Mouse (Mus musculus): Measurements from ENCODE around the gene Myo10. TPM values are rescaled to one million over a fixed set of nuclear protein-coding genes. Genes with fewer than 3 reads are reported as not detected.

Gene Myo10
- polyA plus RNA-seq, 1 experiment from 2014 or later, result 48.4 TPM

DNA sequence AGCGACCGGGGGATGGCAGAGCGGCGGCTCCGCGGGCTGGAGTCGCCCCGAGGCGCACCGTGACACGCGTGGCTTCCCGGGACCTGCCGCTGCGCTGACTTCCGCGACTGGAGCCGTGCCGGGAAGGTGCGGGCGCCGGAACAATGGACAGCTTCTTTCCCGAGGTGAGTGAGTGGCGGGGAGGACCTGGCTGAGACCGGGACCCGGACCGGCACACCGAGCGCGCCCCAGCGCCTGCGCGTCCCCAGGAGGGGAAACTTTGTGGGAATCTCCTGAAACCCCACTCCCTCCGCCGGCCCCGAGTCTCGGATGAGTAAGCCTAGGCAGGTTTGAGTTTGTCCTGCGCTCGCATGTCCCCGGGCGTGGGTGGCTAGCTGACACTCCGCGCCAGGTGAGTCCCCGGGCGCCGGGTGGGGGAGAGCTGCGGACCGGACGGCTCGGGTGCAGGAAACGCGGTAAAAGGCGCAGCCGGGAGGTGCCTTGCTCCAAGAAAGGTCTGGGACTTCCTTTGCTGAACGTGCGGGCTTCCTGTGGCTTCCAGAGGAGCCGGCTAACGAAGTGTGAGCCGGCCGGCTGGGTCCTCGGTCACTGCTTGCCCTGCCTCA is 644 bp downstream of the Myo10 start:
- DNase-seq (ENCODE audit: low spot score) (peak; percentile 75), ATAC-seq (ENCODE audit: insufficient number of reproducible peaks, low FRiP score, low TSS enrichment, low read depth) (peak; percentile 14; the same call in 1 of the 2 replicates)
- Histone ChIP-seq H3K9ac (ENCODE audit: low read length) (peak overlapping the region; percentile 96), H3K4me2 (ENCODE audit: low read depth, severe bottlenecking) (peak overlapping the region; percentile 57), H3K4me1 (ENCODE audit: control insufficient read depth, insufficient read depth, low read length) (peaks cover 38% of the 10 kb centered on the region), H3K27me3 (ENCODE audit: control insufficient read depth, insufficient read depth, low read length) (no peaks in the 10 kb centered on the region), H3K4me3 (ENCODE audit: low read depth, low read length) (peak overlapping the region; percentile 92), H3K36me3 (ENCODE audit: control insufficient read depth, insufficient read depth, low read length) (no peaks in the 10 kb centered on the region), H3K9me3 (ENCODE audit: control insufficient read depth, low read length) (no peaks in the 10 kb centered on the region), H3K27ac (replicated peaks; ENCODE audit: low read depth, low read length) (peak overlapping the region; percentile 91)
- under 1% methylated on average over 61 of the region's 61 CpGs for WGBS

DNA sequence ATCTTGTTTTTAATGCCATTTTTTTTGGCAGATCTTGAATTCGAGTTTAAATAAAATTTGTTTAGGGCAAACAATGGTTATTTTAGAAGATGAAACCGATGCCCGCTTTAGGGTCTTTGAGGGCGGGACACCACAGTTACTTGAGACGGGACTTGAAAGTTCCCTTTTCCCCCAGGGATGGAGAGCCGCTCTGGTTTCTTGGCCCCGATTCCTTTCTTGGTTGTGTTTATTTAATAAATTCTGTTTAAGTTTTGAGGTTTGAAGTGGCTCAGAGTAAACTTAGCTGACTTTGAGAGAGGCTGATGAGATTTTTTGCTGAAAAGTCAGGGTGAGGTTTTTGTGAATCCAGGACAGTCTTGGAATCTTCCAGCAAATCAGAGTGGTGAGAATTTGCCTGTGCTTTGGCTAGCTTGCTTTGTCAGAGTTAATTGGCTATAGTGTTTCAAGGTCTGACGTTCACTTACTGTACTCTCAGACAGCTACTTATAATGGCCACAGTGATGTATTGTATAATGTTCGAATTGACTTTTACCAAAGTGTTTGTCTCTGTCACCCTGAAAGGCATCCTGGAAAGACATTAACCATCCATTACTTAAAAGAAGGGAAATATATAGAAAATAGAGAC is 1.3 kb downstream of the Myo10 start:
- ATAC-seq (ENCODE audit: insufficient number of reproducible peaks, low FRiP score, low TSS enrichment, low read depth) (no peak), DNase-seq (ENCODE audit: low spot score) (no peak)
- Histone ChIP-seq H3K4me1 (ENCODE audit: control insufficient read depth, insufficient read depth, low read length) (peaks cover 38% of the 10 kb centered on the region), H3K4me3 (ENCODE audit: low read depth, low read length) (peak overlapping the region; percentile 92), H3K36me3 (ENCODE audit: control insufficient read depth, insufficient read depth, low read length) (no peaks in the 10 kb centered on the region), H3K9ac (ENCODE audit: low read length) (peak overlapping the region; percentile 96), H3K27ac (replicated peaks; ENCODE audit: low read depth, low read length) (no peak overlapping the region), H3K9me3 (ENCODE audit: control insufficient read depth, low read length) (no peaks in the 10 kb centered on the region), H3K27me3 (ENCODE audit: control insufficient read depth, insufficient read depth, low read length) (no peaks in the 10 kb centered on the region), H3K4me2 (ENCODE audit: low read depth, severe bottlenecking) (peak overlapping the region; percentile 57)
- WGBS, result 8% methylated on average over 9 of the region's 9 CpGs

DNA sequence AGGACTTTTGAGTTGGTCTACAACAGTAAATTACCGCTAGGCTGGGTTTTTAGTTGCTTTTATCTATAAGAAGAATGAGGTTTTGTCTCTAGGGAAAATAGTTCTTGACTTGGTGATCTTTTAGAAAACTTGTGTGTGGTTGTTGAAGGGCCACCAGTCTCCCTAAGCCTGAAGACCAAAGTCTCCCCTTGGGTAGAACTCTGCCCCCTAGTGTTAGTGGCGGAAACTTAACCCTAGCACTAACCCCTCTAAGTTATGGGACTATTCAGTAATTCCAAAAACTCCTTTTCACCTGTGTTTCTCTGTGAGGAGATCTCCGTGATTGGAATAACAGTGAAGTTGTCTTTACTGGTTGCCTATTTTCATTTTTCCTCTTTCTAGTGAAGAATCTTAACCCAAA is 1.9 kb downstream of the Myo10 start:
- 54% methylated on average over 3 of the region's 3 CpGs for WGBS
- ATAC-seq (ENCODE audit: insufficient number of reproducible peaks, low FRiP score, low TSS enrichment, low read depth) (no peak), DNase-seq (ENCODE audit: low spot score) (peak; percentile 50)
- no peak overlapping the region for H3K27ac ChIP-seq (replicated peaks; ENCODE audit: low read depth, low read length)
- no peak overlapping the region for H3K9ac ChIP-seq (ENCODE audit: low read length)
- peak overlapping the region; percentile 92 for H3K4me3 ChIP-seq (ENCODE audit: low read depth, low read length)
- peaks cover 38% of the 10 kb centered on the region for H3K4me1 ChIP-seq (ENCODE audit: control insufficient read depth, insufficient read depth, low read length)
- no peaks in the 10 kb centered on the region for H3K9me3 ChIP-seq (ENCODE audit: control insufficient read depth, low read length)
- no peaks in the 10 kb centered on the region for H3K27me3 ChIP-seq (ENCODE audit: control insufficient read depth, insufficient read depth, low read length)
- H3K36me3 ChIP-seq (ENCODE audit: control insufficient read depth, insufficient read depth, low read length), result no peaks in the 10 kb centered on the region
- peak overlapping the region; percentile 57 for H3K4me2 ChIP-seq (ENCODE audit: low read depth, severe bottlenecking)

DNA sequence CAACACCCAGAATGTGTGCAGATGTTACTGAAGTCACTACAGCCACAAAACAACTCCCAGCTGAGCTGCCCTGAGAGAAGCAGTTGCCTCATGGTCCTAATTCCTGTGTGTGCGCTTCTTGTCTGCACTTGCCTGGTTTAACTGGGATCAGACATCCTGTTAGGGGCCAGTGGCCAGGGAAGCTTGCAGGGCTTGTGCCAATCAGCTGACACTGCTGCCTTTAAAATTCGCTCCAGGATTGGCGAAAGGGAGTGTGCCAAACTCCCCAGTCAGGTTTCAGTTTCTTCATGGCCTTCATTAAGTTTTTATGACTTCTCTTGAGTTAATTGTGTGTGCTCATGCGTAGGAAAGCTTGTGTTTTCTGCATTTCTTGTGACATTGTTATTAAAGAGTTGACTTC is 3.1 kb downstream of the Myo10 start:
- peaks cover 42% of the 10 kb centered on the region for H3K4me1 ChIP-seq (ENCODE audit: control insufficient read depth, insufficient read depth, low read length)
- WGBS, result 10% methylated on average over 4 of the region's 4 CpGs
- H3K9ac ChIP-seq (ENCODE audit: low read length), result no peak overlapping the region
- no peaks in the 10 kb centered on the region for H3K36me3 ChIP-seq (ENCODE audit: control insufficient read depth, insufficient read depth, low read length)
- H3K9me3 ChIP-seq (ENCODE audit: control insufficient read depth, low read length), result no peaks in the 10 kb centered on the region
- ATAC-seq (ENCODE audit: insufficient number of reproducible peaks, low FRiP score, low TSS enrichment, low read depth), result no peak
- peak overlapping the region; percentile 5; the same call in 1 of the 2 replicates for H3K4me3 ChIP-seq (ENCODE audit: low read depth, low read length)
- H3K27ac ChIP-seq (replicated peaks; ENCODE audit: low read depth, low read length), result peak overlapping the region; percentile 66
- DNase-seq (ENCODE audit: low spot score), result peak; percentile 75
- H3K27me3 ChIP-seq (ENCODE audit: control insufficient read depth, insufficient read depth, low read length), result no peaks in the 10 kb centered on the region
- peak overlapping the region; percentile 57 for H3K4me2 ChIP-seq (ENCODE audit: low read depth, severe bottlenecking)

DNA sequence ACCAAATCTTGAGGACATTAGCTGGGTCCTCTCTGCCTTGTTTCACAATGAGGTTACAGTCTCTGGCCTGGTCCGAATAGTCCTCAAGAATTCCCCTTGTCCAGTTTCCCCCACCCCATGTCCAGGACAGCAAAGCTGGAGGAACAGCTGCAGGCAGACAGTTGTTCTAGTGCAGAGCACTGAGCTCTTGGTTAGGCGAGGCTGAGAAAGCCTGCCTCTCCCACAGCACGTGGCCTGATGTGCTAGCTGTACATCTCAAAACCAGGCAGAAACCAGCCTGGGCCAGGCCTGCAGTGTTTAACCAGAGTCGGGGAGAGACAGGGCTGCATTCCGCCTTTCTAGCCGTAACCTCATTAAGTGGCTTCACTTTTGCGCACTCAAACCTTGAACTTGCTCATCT is 4.7 kb downstream of the Myo10 start:
- no peak overlapping the region for H3K9ac ChIP-seq (ENCODE audit: low read length)
- peaks cover 42% of the 10 kb centered on the region for H3K4me1 ChIP-seq (ENCODE audit: control insufficient read depth, insufficient read depth, low read length)
- DNase-seq (ENCODE audit: low spot score) (no peak), ATAC-seq (ENCODE audit: insufficient number of reproducible peaks, low FRiP score, low TSS enrichment, low read depth) (no peak)
- no peak overlapping the region for H3K4me3 ChIP-seq (ENCODE audit: low read depth, low read length)
- WGBS, result 74% methylated on average over 7 of the region's 7 CpGs
- H3K36me3 ChIP-seq (ENCODE audit: control insufficient read depth, insufficient read depth, low read length), result no peaks in the 10 kb centered on the region
- H3K4me2 ChIP-seq (ENCODE audit: low read depth, severe bottlenecking), result no peak overlapping the region
- no peaks in the 10 kb centered on the region for H3K27me3 ChIP-seq (ENCODE audit: control insufficient read depth, insufficient read depth, low read length)
- 0 out of 2 replicates have a peak overlapping the region, but pooled peaks have one; percentile 30 for H3K27ac ChIP-seq (replicated peaks; ENCODE audit: low read depth, low read length)
- no peaks in the 10 kb centered on the region for H3K9me3 ChIP-seq (ENCODE audit: control insufficient read depth, low read length)

DNA sequence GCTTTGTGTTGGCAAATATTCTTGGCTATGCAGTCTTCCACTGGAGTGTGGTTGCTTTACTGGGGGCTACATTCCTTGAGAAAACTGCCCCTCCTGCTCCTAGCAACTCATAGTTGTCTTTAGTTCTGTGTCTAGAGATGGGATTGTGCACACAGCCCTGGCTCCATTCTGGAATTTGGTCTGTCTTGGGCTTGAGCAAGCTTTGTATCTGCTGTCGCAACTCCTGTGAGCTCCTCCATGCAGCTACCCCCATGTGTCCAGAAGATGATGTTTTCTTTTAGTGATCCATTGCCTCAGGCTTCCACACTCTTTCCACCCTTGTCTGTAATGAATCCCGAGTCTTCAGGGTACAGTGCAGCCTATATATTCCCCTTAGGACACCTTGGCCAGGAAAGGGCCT is 5.9 kb downstream of the Myo10 start:
- WGBS, result 89% methylated on average over 2 of the region's 2 CpGs
- H3K9ac ChIP-seq (ENCODE audit: low read length), result no peak overlapping the region
- no peak for ATAC-seq (ENCODE audit: insufficient number of reproducible peaks, low FRiP score, low TSS enrichment, low read depth)
- H3K27ac ChIP-seq (replicated peaks; ENCODE audit: low read depth, low read length), result no peak overlapping the region
- H3K4me2 ChIP-seq (ENCODE audit: low read depth, severe bottlenecking), result no peak overlapping the region
- no peaks in the 10 kb centered on the region for H3K36me3 ChIP-seq (ENCODE audit: control insufficient read depth, insufficient read depth, low read length)
- no peaks in the 10 kb centered on the region for H3K27me3 ChIP-seq (ENCODE audit: control insufficient read depth, insufficient read depth, low read length)
- H3K4me1 ChIP-seq (ENCODE audit: control insufficient read depth, insufficient read depth, low read length), result peaks cover 48% of the 10 kb centered on the region
- no peak overlapping the region for H3K4me3 ChIP-seq (ENCODE audit: low read depth, low read length)
- no peak for DNase-seq (ENCODE audit: low spot score)
- no peaks in the 10 kb centered on the region for H3K9me3 ChIP-seq (ENCODE audit: control insufficient read depth, low read length)

DNA sequence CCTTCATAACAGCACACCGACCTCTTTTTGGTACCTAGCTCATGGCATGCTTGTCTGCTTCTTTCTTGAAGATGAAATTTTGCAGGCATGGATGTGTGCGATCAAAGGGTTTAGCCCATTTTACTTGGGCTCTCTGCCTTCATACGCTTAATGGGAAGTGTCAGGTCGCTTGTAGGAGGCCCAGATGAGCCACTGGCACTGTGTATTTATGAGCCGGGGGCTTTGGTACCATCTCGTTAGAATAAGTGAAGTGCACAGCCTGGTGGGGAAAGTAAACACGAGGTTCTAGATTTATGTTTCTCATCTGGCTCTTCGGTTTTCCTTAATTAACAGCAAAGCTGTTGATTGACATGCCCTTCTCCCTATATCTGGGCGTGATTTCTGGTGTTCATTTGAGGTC is 8.4 kb downstream of the Myo10 start:
- Histone ChIP-seq H3K27ac (replicated peaks; ENCODE audit: low read depth, low read length) (no peak overlapping the region), H3K4me3 (ENCODE audit: low read depth, low read length) (no peak overlapping the region), H3K9ac (ENCODE audit: low read length) (no peak overlapping the region), H3K36me3 (ENCODE audit: control insufficient read depth, insufficient read depth, low read length) (no peaks in the 10 kb centered on the region), H3K9me3 (ENCODE audit: control insufficient read depth, low read length) (no peaks in the 10 kb centered on the region), H3K4me2 (ENCODE audit: low read depth, severe bottlenecking) (no peak overlapping the region), H3K27me3 (ENCODE audit: control insufficient read depth, insufficient read depth, low read length) (no peaks in the 10 kb centered on the region), H3K4me1 (ENCODE audit: control insufficient read depth, insufficient read depth, low read length) (peaks cover 37% of the 10 kb centered on the region)
- WGBS, result 50% methylated on average over 9 of the region's 9 CpGs
- DNase-seq (ENCODE audit: low spot score), result no peak
- no peak for ATAC-seq (ENCODE audit: insufficient number of reproducible peaks, low FRiP score, low TSS enrichment, low read depth)

DNA sequence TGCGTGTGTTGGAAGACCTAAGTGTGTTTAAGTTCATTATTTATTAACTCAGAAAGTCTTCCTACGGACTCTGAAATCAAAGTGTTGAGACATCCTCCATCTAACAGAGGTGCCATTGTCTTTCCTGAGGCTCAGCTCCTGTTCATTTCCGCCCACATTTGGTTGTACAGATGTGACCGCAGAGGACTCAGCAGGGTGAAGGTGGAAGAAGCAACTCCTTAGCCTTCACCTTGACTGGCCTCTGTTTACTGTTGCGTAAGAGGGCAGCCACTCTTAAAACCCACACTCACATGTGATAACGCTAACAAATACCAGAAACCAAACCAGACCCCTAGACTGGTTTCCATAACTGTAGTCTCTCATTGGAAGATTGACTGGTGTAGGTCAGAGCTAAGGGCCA is 9.0 kb downstream of the Myo10 start:
- H3K27me3 ChIP-seq (ENCODE audit: control insufficient read depth, insufficient read depth, low read length), result no peaks in the 10 kb centered on the region
- H3K4me3 ChIP-seq (ENCODE audit: low read depth, low read length), result no peak overlapping the region
- H3K36me3 ChIP-seq (ENCODE audit: control insufficient read depth, insufficient read depth, low read length), result no peaks in the 10 kb centered on the region
- no peak overlapping the region for H3K4me2 ChIP-seq (ENCODE audit: low read depth, severe bottlenecking)
- peaks cover 35% of the 10 kb centered on the region for H3K4me1 ChIP-seq (ENCODE audit: control insufficient read depth, insufficient read depth, low read length)
- H3K27ac ChIP-seq (replicated peaks; ENCODE audit: low read depth, low read length), result no peak overlapping the region
- no peak overlapping the region for H3K9ac ChIP-seq (ENCODE audit: low read length)
- ATAC-seq (ENCODE audit: insufficient number of reproducible peaks, low FRiP score, low TSS enrichment, low read depth), result no peak
- no peaks in the 10 kb centered on the region for H3K9me3 ChIP-seq (ENCODE audit: control insufficient read depth, low read length)
- WGBS, result 88% methylated on average over 6 of the region's 6 CpGs
- no peak for DNase-seq (ENCODE audit: low spot score)
